Mouse (Mus musculus) ES-Bruce4 (cell line): ENCODE data around the gene Emp1.

ENCODE experiments used
- CTCF ChIP-seq: IDR thresholded peaks from one replicate; pipeline ENCODE4 v1.8.1; 2011; ENCODE audit warnings: low read depth, low read length
- POLR2A ChIP-seq: IDR thresholded peaks from one replicate; pipeline ENCODE4 v1.8.1; 2011; ENCODE audit warnings: low read length; ENCODE audit not compliant: insufficient read depth

- no peak for TF ChIP-seq POLR2A
- no peak for TF ChIP-seq CTCF
Observed at GRCm38 (mm10) chr6:135428246-135428645, 65.9 kb downstream of the Emp1 start.
